13 mouse cellular contexts compared by ENCODE assay signal in the genomic region with DNA sequence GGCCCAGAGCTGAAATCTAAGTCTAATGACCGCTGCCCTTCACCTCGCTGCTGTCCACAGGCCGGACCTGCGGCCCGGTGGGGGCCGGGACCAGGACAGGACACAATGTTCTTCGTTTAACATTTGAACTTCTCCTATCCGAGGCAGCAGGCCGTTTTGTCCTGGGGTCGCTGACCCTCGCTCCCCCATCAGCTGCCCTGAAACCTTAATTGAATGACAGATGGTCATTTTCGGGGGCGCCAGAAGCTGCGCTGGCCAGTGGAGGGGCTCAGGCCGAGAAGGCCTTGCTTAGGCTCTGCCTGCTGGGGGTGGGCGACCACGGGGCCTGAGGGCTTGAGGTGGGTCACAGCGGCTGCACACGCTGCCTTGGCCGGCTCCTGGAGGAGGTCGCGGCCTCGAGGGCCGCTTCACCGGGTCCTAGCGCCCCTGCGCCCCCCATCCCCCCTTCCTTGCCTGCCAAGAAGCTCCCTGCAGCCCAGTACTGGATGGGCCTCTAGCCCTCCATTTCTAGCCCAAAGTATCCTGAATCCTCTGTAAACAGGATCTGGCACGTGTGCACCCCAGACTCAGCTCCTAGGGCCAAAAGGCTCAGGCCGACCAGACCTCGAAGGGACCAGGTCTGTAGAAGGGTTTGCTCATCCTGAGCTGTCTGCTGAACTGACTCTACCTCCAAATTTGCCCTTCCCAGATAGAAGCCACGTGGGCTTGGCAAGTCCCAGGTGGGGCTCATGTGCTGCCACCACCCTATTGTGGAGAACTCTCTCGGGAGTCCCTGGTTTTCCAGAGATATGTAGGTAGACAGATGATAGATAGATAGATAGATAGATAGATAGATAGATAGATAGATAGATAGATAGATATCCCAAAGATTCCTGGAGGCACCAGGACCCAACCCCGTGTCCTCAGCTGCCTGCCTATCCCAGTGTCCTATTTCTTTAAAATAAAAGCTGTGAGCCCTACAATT. TPM values are rescaled to one million over a fixed set of nuclear protein-coding genes. Genes with fewer than 3 reads are reported as not detected.
A peak's percentile ranks its signal among the peaks of the same experiment; 100 is the strongest.
DNase-seq lines count a peak whose midpoint lies in the region; ATAC-seq and TF ChIP-seq lines count a peak whose summit lies in the region.
"Had no signal": no experiment of that assay in that cellular context is flagged by ENCODE, and none has a peak within 500 bp of the region (broad histone marks: within the 10 kb centered on the region; RNA-seq: fewer than 3 reads in every experiment).

No protein-coding gene starts in this region.

- no peak for DNase-seq in forebrain, postnatal 0 days
- DNase-seq in testis, postnatal 14 days (ENCODE audit: low spot score): no peak
- peak; percentile 90 for DNase-seq in midbrain, embryonic 11.5 days (ENCODE audit: low spot score, missing footprints)
- peak; percentile 37 for DNase-seq in testis, postnatal 10 days (ENCODE audit: low spot score)
- no peak for DNase-seq in left cerebral cortex, adult 2 months (ENCODE audit: extremely low spot score in 1 of 2, low spot score in 2 of 2)
- DNase-seq in adipocyte (ENCODE audit: low spot score): no peak

- TF ChIP-seq CTCF in forebrain, postnatal 0 days (IDR thresholded peaks at IDR 0.05; ENCODE audit: low read depth): no peak
- TF ChIP-seq CTCF in testis, adult 2 months (IDR thresholded peaks at IDR 0.05; ENCODE audit: control insufficient read depth, insufficient read depth, insufficient replicate concordance, low read depth, low read length): no peak
- TF ChIP-seq CTCF in left cerebral cortex, adult 2 months (IDR thresholded peaks at IDR 0.05): no peak

- intact Hi-C loops in left cerebral cortex, adult 2 months (cut with DNase I): no loop called here

- peaks cover 69% of the 10 kb centered on the region for H3K27me3 ChIP-seq in forebrain, embryonic 12.5 days
- H3K27me3 ChIP-seq in forebrain, postnatal 0 days (ENCODE audit: insufficient read depth, low read length): peaks cover 65% of the 10 kb centered on the region
- peaks cover 2% of the 10 kb centered on the region; the same call in 1 of the 2 replicates for H3K27me3 ChIP-seq in testis, adult 2 months (ENCODE audit: control insufficient read depth, insufficient read depth, low read length)
- H3K27me3 ChIP-seq in midbrain, embryonic 11.5 days (ENCODE audit: control insufficient read depth, insufficient read depth, low read length): peaks cover 61% of the 10 kb centered on the region

- H3K36me3 ChIP-seq in forebrain, embryonic 12.5 days (replicated peaks): no peaks in the 10 kb centered on the region
- no peaks in the 10 kb centered on the region for H3K36me3 ChIP-seq in forebrain, postnatal 0 days (ENCODE audit: insufficient read depth)
- H3K36me3 ChIP-seq in testis, adult 2 months (ENCODE audit: control insufficient read depth, insufficient read depth, low read length): no peaks in the 10 kb centered on the region
- no peaks in the 10 kb centered on the region for H3K36me3 ChIP-seq in midbrain, embryonic 11.5 days (ENCODE audit: control insufficient read depth, insufficient read depth, low read length)
- H3K36me3 ChIP-seq: heart, embryonic 12.5 days; intestine, embryonic 15.5 days; limb, embryonic 15.5 days had no signal

- whole genome bisulfite sequencing in forebrain, embryonic 12.5 days: 1% methylated on average over 33 of the region's 33 CpGs
- WGBS in forebrain, postnatal 0 days: 4% methylated on average over 33 of the region's 33 CpGs
- WGBS in midbrain, embryonic 11.5 days: under 1% methylated on average over 33 of the region's 33 CpGs

- peak overlapping the region; percentile 7; the same call in 1 of the 2 replicates for H3K4me3 ChIP-seq in forebrain, embryonic 12.5 days (replicated peaks)
- no peak overlapping the region for H3K4me3 ChIP-seq in forebrain, postnatal 0 days (ENCODE audit: low read depth, low read length)
- H3K4me3 ChIP-seq in testis, adult 2 months (ENCODE audit: control insufficient read depth, low read depth, low read length): peak overlapping the region; percentile 2; the same call in 1 of the 2 replicates
- no peak overlapping the region; the same call in 1 of the 2 replicates for H3K4me3 ChIP-seq in midbrain, embryonic 11.5 days (ENCODE audit: low read depth, low read length)
- no peak overlapping the region for H3K4me3 ChIP-seq in left cerebral cortex, adult 2 months
- H3K4me3 ChIP-seq: limb, embryonic 15.5 days had no signal

- peaks cover 25% of the 10 kb centered on the region for H3K4me1 ChIP-seq in forebrain, embryonic 12.5 days
- 0 out of 2 replicates have a peak, but pooled peaks cover 5% of the 10 kb centered on the region for H3K4me1 ChIP-seq in forebrain, postnatal 0 days (ENCODE audit: insufficient read depth)
- H3K4me1 ChIP-seq in testis, adult 2 months (ENCODE audit: control insufficient read depth, insufficient read depth, low read length): peaks cover 14% of the 10 kb centered on the region
- peaks cover 20% of the 10 kb centered on the region for H3K4me1 ChIP-seq in midbrain, embryonic 11.5 days (ENCODE audit: control insufficient read depth, insufficient read depth, low read length)

- H3K27ac ChIP-seq in forebrain, embryonic 12.5 days: no peak overlapping the region
- H3K27ac ChIP-seq in forebrain, postnatal 0 days (ENCODE audit: low read depth, low read length): no peak overlapping the region
- H3K27ac ChIP-seq in testis, adult 2 months (ENCODE audit: control insufficient read depth, insufficient read depth, low read depth, low read length): no peak overlapping the region
- H3K27ac ChIP-seq in midbrain, embryonic 11.5 days (ENCODE audit: low read depth, low read length): peak overlapping the region; percentile 69
- no peak overlapping the region for H3K27ac ChIP-seq in left cerebral cortex, adult 2 months
- H3K27ac ChIP-seq: intestine, embryonic 15.5 days; limb, embryonic 15.5 days; macrophage had no signal

- H3K4me2 ChIP-seq in forebrain, embryonic 12.5 days: no peak overlapping the region
- no peak overlapping the region for H3K4me2 ChIP-seq in forebrain, postnatal 0 days (ENCODE audit: low read depth)
- H3K4me2 ChIP-seq in midbrain, embryonic 11.5 days: peak overlapping the region; percentile 26; the same call in 1 of the 2 replicates

- TF ChIP-seq POLR2A in testis, adult 2 months (IDR thresholded peaks at IDR 0.05; ENCODE audit: control insufficient read depth, low read depth, low read length): no peak

- H3K9me3 ChIP-seq in forebrain, embryonic 12.5 days: no peaks in the 10 kb centered on the region
- H3K9me3 ChIP-seq in forebrain, postnatal 0 days (ENCODE audit: low read length): no peaks in the 10 kb centered on the region
- H3K9me3 ChIP-seq in midbrain, embryonic 11.5 days (ENCODE audit: control insufficient read depth, low read length): no peaks in the 10 kb centered on the region; the same call in 1 of the 2 replicates
- H3K9me3 ChIP-seq: intestine, embryonic 15.5 days; limb, embryonic 15.5 days had no signal

- no peak overlapping the region for H3K9ac ChIP-seq in forebrain, embryonic 12.5 days
- no peak overlapping the region for H3K9ac ChIP-seq in forebrain, postnatal 0 days
- peak overlapping the region; percentile 16; the same call in 1 of the 2 replicates for H3K9ac ChIP-seq in midbrain, embryonic 11.5 days (ENCODE audit: low read length)
- H3K9ac ChIP-seq: heart, embryonic 12.5 days; intestine, embryonic 15.5 days; limb, embryonic 15.5 days had no signal

- ATAC-seq in forebrain, embryonic 12.5 days (ENCODE audit: low FRiP score): 0 out of 2 replicates have a peak, but pooled peaks have one; percentile 27
- no peak for ATAC-seq in forebrain, postnatal 0 days
- ATAC-seq in midbrain, embryonic 11.5 days (ENCODE audit: low FRiP score): peak; percentile 47
- ATAC-seq: intestine, embryonic 15.5 days had no signal

RNA-seq across cellular contexts. Expression of a gene that starts 14.6 kb away (rescaled TPM):
- 2.7 TPM in 2 replicates for polyA plus RNA-seq in forebrain, embryonic 12.5 days (2016; fragmentation: Nextera tagmentation; extraction: Ambion mirVana)
- total RNA-seq in forebrain, postnatal 0 days (2014; rRNA removed): 0.92 and 3.8 TPM in 2 replicates
- polyA plus RNA-seq in forebrain, postnatal 0 days (2015; fragmentation: Nextera tagmentation; extraction: Ambion mirVana): 0.23 and 0.64 TPM in 2 replicates
- 0.12 and 0.18 TPM in 2 replicates for polyA plus RNA-seq in testis, adult 2 months (2012; rRNA removed)
- 14.7 and 14.8 TPM in 2 replicates for polyA plus RNA-seq in midbrain, embryonic 11.5 days (2014; fragmentation: Nextera tagmentation; extraction: Ambion mirVana)
- under 1 TPM; 0.14 to 0.29 TPM for total RNA-seq in left cerebral cortex, adult 2 months (2021)
- polyA plus RNA-seq: macrophage; small intestine, adult 2 months had no signal

Comparison
In these comparisons a context has a peak if more than half of its experiments do, and no peak if none do; other contexts are left out.
1. H3K4me3 ChIP-seq: peak in forebrain, embryonic 12.5 days (single experiment) and testis, adult 2 months (single experiment); none in forebrain, postnatal 0 days (single experiment), midbrain, embryonic 11.5 days (single experiment) and left cerebral cortex, adult 2 months (single experiment).
2. DNase-seq: peak in midbrain, embryonic 11.5 days (single experiment) and testis, postnatal 10 days (single experiment); none in forebrain, postnatal 0 days (single experiment), testis, postnatal 14 days (single experiment), left cerebral cortex, adult 2 months (0 of 2) and adipocyte (single experiment).